Mouse (Mus musculus): ENCODE measurements at regions not wholly inside any gene's neighbourhood (a gene's known extent, or its start where the extent isn't known, plus 50 kb on each side); places are given as distances from the start of the nearest gene placed in this dataset.

DNA sequence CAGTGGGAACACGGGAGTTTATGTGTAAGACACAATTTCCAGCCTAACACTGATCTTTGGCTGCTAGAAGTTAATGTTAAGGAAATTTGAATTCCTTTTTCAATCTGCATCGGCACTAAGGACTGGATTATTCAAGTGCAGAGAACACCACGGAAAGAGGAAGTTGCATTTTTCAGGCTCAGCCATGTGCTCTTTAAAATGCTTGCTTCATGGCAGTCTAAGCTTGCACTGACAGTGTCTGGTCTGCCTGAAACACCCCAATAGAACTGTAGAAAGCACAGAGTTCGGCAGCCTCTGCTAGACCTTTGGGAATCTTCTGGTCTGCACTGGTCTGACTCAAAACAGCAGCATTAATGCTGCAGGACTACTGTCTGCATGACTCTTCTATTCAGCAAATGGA lies 348.8 kb downstream of the Tmem182 start:
- in situ Hi-C loops (cut with MboI; ENCODE audit: low pct_ligation_motif_present, low pct_unique_long_range_greater_than_20kb, low sequenced_read_pairs), result no loop called here

DNA sequence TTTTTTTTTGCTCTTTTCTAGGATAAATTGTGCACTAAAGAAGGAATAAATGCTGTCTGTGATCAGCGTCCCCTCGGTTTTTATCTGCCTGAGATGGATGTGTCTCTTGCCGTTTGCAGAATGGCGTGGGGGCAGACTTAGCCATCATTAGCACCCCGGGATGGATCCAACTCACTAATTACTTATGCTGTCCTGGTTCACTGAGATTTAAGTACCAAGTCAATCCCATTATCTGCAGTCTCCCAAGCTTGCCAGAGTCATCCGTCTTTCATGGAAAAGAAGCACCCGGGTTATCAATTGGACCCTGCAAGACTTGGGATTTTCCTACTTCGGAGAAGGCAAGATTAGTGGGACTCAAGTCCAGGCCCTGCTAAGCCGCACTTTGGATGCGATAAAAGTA lies 351.5 kb downstream of the Tmem182 start:
- Histone ChIP-seq H3K9ac (ENCODE audit: insufficient read depth, low read depth) (no peak overlapping the region), H3K4me3 (replicated peaks in 1 of 3; ENCODE audit: low read depth in 2 of 3, low read length in 2 of 3, poor library complexity in 1 of 3) (no peak overlapping the region), H3K27me3 (replicated peaks) (no peaks in the 10 kb centered on the region), H3K27ac (ENCODE audit: insufficient read depth, low read depth) (no peak overlapping the region), H3K79me2 (replicated peaks; ENCODE audit: control insufficient read depth, extremely low read depth, insufficient read depth, poor library complexity, severe bottlenecking) (no peaks in the 10 kb centered on the region), H3K9me3 (replicated peaks; ENCODE audit: low read length) (peaks cover 63% of the 10 kb centered on the region), H3K4me2 (ENCODE audit: insufficient read depth, low read depth, poor library complexity, severe bottlenecking) (no peak overlapping the region), H3K36me3 (replicated peaks in 1 of 2; ENCODE audit: control insufficient read depth in 1 of 2, insufficient read depth in 1 of 2, low read length in 1 of 2) (no peaks in the 10 kb centered on the region), H3K4me1 (ENCODE audit: control insufficient read depth in 1 of 2, insufficient read depth in 2 of 2) (no peaks in the 10 kb centered on the region)
- no peak for TF ChIP-seq SMC3 (IDR thresholded peaks at IDR 0.05; ENCODE audit: low read depth, low read length)
- no peak for TF ChIP-seq MXI1 (IDR thresholded peaks at IDR 0.05; ENCODE audit: low read depth, low read length)
- TF ChIP-seq USF1 (IDR thresholded peaks at IDR 0.05; ENCODE audit: low read depth, low read length), result no peak
- no peak for TF ChIP-seq MEF2A (IDR thresholded peaks at IDR 0.05; ENCODE audit: borderline replicate concordance, low read depth, low read length)
- TF ChIP-seq CHD2 (IDR thresholded peaks at IDR 0.05; ENCODE audit: low read length), result no peak
- no peak for TF ChIP-seq ZC3H11A (IDR thresholded peaks at IDR 0.05; ENCODE audit: low read depth, low read length)
- no peak for TF ChIP-seq HCFC1 (IDR thresholded peaks at IDR 0.05; ENCODE audit: low read depth, low read length)
- TF ChIP-seq SIN3A (IDR thresholded peaks at IDR 0.05; ENCODE audit: low read length), result no peak
- TF ChIP-seq EP300 (IDR thresholded peaks at IDR 0.05; ENCODE audit: low read length), result no peak
- no peak for DNase-seq (ENCODE audit: extremely low read depth)
- dilution Hi-C loops (cut with MboI; ENCODE audit: extremely low pct_ligation_motif_present, extremely low pct_unique_long_range_greater_than_20kb, low sequenced_read_pairs), result no loop called here
- in situ Hi-C loops (cut with MboI; ENCODE audit: low pct_ligation_motif_present, low pct_unique_long_range_greater_than_20kb, low sequenced_read_pairs), result no loop called here

More for the DNA sequence above, 348.8 kb downstream of the Tmem182 start:
- dilution Hi-C loops (cut with MboI; ENCODE audit: extremely low pct_ligation_motif_present, extremely low pct_unique_long_range_greater_than_20kb, low sequenced_read_pairs), result no loop called here
- Histone ChIP-seq H3K9ac (ENCODE audit: insufficient read depth, low read depth) (no peak overlapping the region), H3K36me3 (replicated peaks in 1 of 2; ENCODE audit: control insufficient read depth in 1 of 2, insufficient read depth in 1 of 2, low read length in 1 of 2) (no peaks in the 10 kb centered on the region), H3K27ac (ENCODE audit: insufficient read depth, low read depth) (no peak overlapping the region), H3K9me3 (replicated peaks; ENCODE audit: low read length) (peaks cover 68% of the 10 kb centered on the region), H3K4me3 (replicated peaks in 1 of 3; ENCODE audit: low read depth in 2 of 3, low read length in 2 of 3, poor library complexity in 1 of 3) (no peak overlapping the region), H3K79me2 (replicated peaks; ENCODE audit: control insufficient read depth, extremely low read depth, insufficient read depth, poor library complexity, severe bottlenecking) (no peaks in the 10 kb centered on the region), H3K27me3 (replicated peaks) (no peaks in the 10 kb centered on the region), H3K4me2 (ENCODE audit: insufficient read depth, low read depth, poor library complexity, severe bottlenecking) (no peak overlapping the region), H3K4me1 (ENCODE audit: control insufficient read depth in 1 of 2, insufficient read depth in 2 of 2) (no peaks in the 10 kb centered on the region)
- no peak for TF ChIP-seq MEF2A (IDR thresholded peaks at IDR 0.05; ENCODE audit: borderline replicate concordance, low read depth, low read length)
- TF ChIP-seq HCFC1 (IDR thresholded peaks at IDR 0.05; ENCODE audit: low read depth, low read length), result no peak
- no peak for TF ChIP-seq GABPA (IDR thresholded peaks at IDR 0.05; ENCODE audit: insufficient replicate concordance, low read depth, low read length)
- no peak for TF ChIP-seq CHD2 (IDR thresholded peaks at IDR 0.05; ENCODE audit: low read length)
- no peak for TF ChIP-seq ZNF384 (IDR thresholded peaks at IDR 0.05; ENCODE audit: low read depth, low read length)
- TF ChIP-seq E2F4 (IDR thresholded peaks at IDR 0.05; ENCODE audit: insufficient replicate concordance, low read depth, low read length), result no peak
- no peak for TF ChIP-seq ETS1 (conservative IDR thresholded peaks at IDR 0.05; ENCODE audit: low read depth, low read length)
- no peak for TF ChIP-seq USF1 (IDR thresholded peaks at IDR 0.05; ENCODE audit: low read depth, low read length)
- no peak for DNase-seq (ENCODE audit: extremely low read depth)
